Mouse (Mus musculus) midbrain, embryonic 16.5 days (tissue): ENCODE measurements at regions not wholly inside any gene's neighbourhood (a gene's known extent, or its start where the extent isn't known, plus 50 kb on each side); places are given as distances from the start of the nearest gene placed in this dataset.

Source experiments
- ATAC-seq: fragments of 200-750 bp; cut with Nextera tagmentation; 2 replicates; pipeline ENCODE4 v1.8.0; 2017; ENCODE audit warnings: moderate TSS enrichment
- H3K27ac ChIP-seq: fragments of 300-500 bp; sonication (generic); 2 replicates; pipeline ENCODE4 v1.5.1; 2014; ENCODE audit warnings: mild to moderate bottlenecking, low read length, mixed read lengths
- H3K27me3 ChIP-seq: fragments of 300-500 bp; sonication (generic); 2 replicates; pipeline ENCODE4 v1.6.1; 2014; ENCODE audit warnings: low read depth, low read length, mixed read lengths; ENCODE audit not compliant: control insufficient read depth, insufficient read depth
- H3K36me3 ChIP-seq: fragments of 300-500 bp; sonication (generic); 2 replicates; pipeline ENCODE4 v1.6.1; 2014; ENCODE audit warnings: mild to moderate bottlenecking, low read length, moderate library complexity, mixed read lengths; ENCODE audit not compliant: control insufficient read depth, insufficient read depth
- H3K4me1 ChIP-seq: fragments of 300-500 bp; sonication (generic); 2 replicates; pipeline ENCODE4 v1.6.1; 2014; ENCODE audit warnings: mild to moderate bottlenecking, low read length, mixed read lengths; ENCODE audit not compliant: control insufficient read depth, insufficient read depth
- H3K4me2 ChIP-seq: fragments of 300-500 bp; sonication (generic); 2 replicates; pipeline ENCODE4 v1.6.1; 2014; ENCODE audit warnings: mild to moderate bottlenecking, low read length, mixed read lengths
- H3K4me3 ChIP-seq: fragments of 300-500 bp; sonication (generic); 2 replicates; pipeline ENCODE4 v1.5.1; 2014; ENCODE audit warnings: low read depth, mild to moderate bottlenecking, low read length, moderate library complexity, mixed read lengths
- H3K9ac ChIP-seq: fragments of 300-500 bp; sonication (generic); 2 replicates; pipeline ENCODE4 v1.6.1; 2014; ENCODE audit warnings: low read depth, low read length, mixed read lengths
- H3K9me3 ChIP-seq: fragments of 300-500 bp; sonication (generic); replicated peaks from 2 replicates; pipeline ENCODE4 v1.6.1; 2014; ENCODE audit warnings: mild to moderate bottlenecking, low read length, mixed read lengths; ENCODE audit not compliant: control insufficient read depth, poor library complexity, severe bottlenecking
- WGBS: fragments of 180-500 bp; shearing (Covaris S2); extraction: QIAGEN DNeasy Blood & Tissue Kit; methylation state at CpG from one replicate; pipeline ENCODE4 v1.1.7; 2014; 5-methylcytosine and 5-hydroxymethylcytosine counted together

GRCm38 (mm10) chr5:133601241-133601739, 498.2 kb upstream of the Castor2 start:
- no peaks in the 10 kb centered on the region for H3K4me1 ChIP-seq
- H3K36me3 ChIP-seq, result no peaks in the 10 kb centered on the region
- H3K9ac ChIP-seq, result no peak overlapping the region
- H3K4me2 ChIP-seq, result no peak overlapping the region
- H3K4me3 ChIP-seq, result no peak overlapping the region
- H3K27ac ChIP-seq, result no peak overlapping the region
- no peak for ATAC-seq
- peaks cover 1% of the 10 kb centered on the region for H3K9me3 ChIP-seq
- 67% methylated on average over 8 of the region's 8 CpGs for WGBS
- no peaks in the 10 kb centered on the region for H3K27me3 ChIP-seq

- peaks cover 3% of the 10 kb centered on the region for H3K9me3 ChIP-seq
- 44% methylated on average over 5 of the region's 5 CpGs for WGBS
- H3K27ac ChIP-seq, result no peak overlapping the region
- H3K27me3 ChIP-seq, result no peaks in the 10 kb centered on the region
- no peak overlapping the region for H3K4me3 ChIP-seq
- no peaks in the 10 kb centered on the region for H3K36me3 ChIP-seq
- H3K4me1 ChIP-seq, result no peaks in the 10 kb centered on the region
- H3K4me2 ChIP-seq, result no peak overlapping the region
- ATAC-seq, result no peak
- H3K9ac ChIP-seq, result no peak overlapping the region
These were observed 498.9 kb upstream of the Castor2 start for GRCm38 (mm10) chr5:133600630-133601029.

- H3K9me3 ChIP-seq, result peaks cover 3% of the 10 kb centered on the region
- H3K4me3 ChIP-seq, result no peak overlapping the region
- H3K4me1 ChIP-seq, result no peaks in the 10 kb centered on the region
- no peaks in the 10 kb centered on the region for H3K36me3 ChIP-seq
- 63% methylated on average over 3 of the region's 3 CpGs for WGBS
- H3K4me2 ChIP-seq, result no peak overlapping the region
- H3K27me3 ChIP-seq, result no peaks in the 10 kb centered on the region
- no peak overlapping the region for H3K27ac ChIP-seq
- no peak for ATAC-seq
- H3K9ac ChIP-seq, result no peak overlapping the region
These were observed 501.4 kb upstream of the Castor2 start for GRCm38 (mm10) chr5:133598105-133598504.

GRCm38 (mm10) chr5:133586492-133586891, 513.0 kb upstream of the Castor2 start:
- Histone ChIP-seq H3K4me1 (no peaks in the 10 kb centered on the region), H3K27me3 (no peaks in the 10 kb centered on the region), H3K36me3 (no peaks in the 10 kb centered on the region), H3K9me3 (no peaks in the 10 kb centered on the region), H3K9ac (no peak overlapping the region), H3K27ac (no peak overlapping the region), H3K4me3 (no peak overlapping the region), H3K4me2 (no peak overlapping the region)
- ATAC-seq, result no peak

GRCm38 (mm10) chr5:133585181-133585580, 514.3 kb upstream of the Castor2 start:
- ATAC-seq, result no peak
- Histone ChIP-seq H3K4me1 (no peaks in the 10 kb centered on the region), H3K4me2 (no peak overlapping the region), H3K9me3 (no peaks in the 10 kb centered on the region), H3K9ac (no peak overlapping the region), H3K36me3 (no peaks in the 10 kb centered on the region), H3K4me3 (no peak overlapping the region), H3K27me3 (no peaks in the 10 kb centered on the region), H3K27ac (no peak overlapping the region)
- WGBS, result 30% methylated on average over 3 of the region's 3 CpGs

GRCm38 (mm10) chr5:133576595-133576994, 522.9 kb upstream of the Castor2 start:
- no peaks in the 10 kb centered on the region for H3K27me3 ChIP-seq
- H3K27ac ChIP-seq, result no peak overlapping the region
- no peak for ATAC-seq
- 63% methylated on average over 6 of the region's 6 CpGs for whole genome bisulfite sequencing
- no peaks in the 10 kb centered on the region for H3K4me1 ChIP-seq
- H3K4me2 ChIP-seq, result no peak overlapping the region
- no peak overlapping the region for H3K9ac ChIP-seq
- no peaks in the 10 kb centered on the region for H3K9me3 ChIP-seq
- H3K36me3 ChIP-seq, result no peaks in the 10 kb centered on the region
- no peak overlapping the region for H3K4me3 ChIP-seq

GRCm38 (mm10) chr5:133569096-133569495, 530.4 kb upstream of the Castor2 start:
- no peak overlapping the region for H3K4me2 ChIP-seq
- no peaks in the 10 kb centered on the region; the same call in 1 of the 2 replicates for H3K27me3 ChIP-seq
- H3K27ac ChIP-seq, result no peak overlapping the region
- no peaks in the 10 kb centered on the region for H3K36me3 ChIP-seq
- no peaks in the 10 kb centered on the region for H3K4me1 ChIP-seq
- H3K9me3 ChIP-seq, result no peaks in the 10 kb centered on the region
- no peak for ATAC-seq
- 93% methylated on average over 2 of the region's 2 CpGs for WGBS
- no peak overlapping the region for H3K4me3 ChIP-seq
- H3K9ac ChIP-seq, result no peak overlapping the region

- H3K4me2 ChIP-seq, result no peak overlapping the region
- no peak overlapping the region for H3K27ac ChIP-seq
- H3K27me3 ChIP-seq, result no peaks in the 10 kb centered on the region; the same call in 1 of the 2 replicates
- WGBS, result 72% methylated on average over 4 of the region's 4 CpGs
- no peak overlapping the region for H3K4me3 ChIP-seq
- no peaks in the 10 kb centered on the region for H3K9me3 ChIP-seq
- no peaks in the 10 kb centered on the region for H3K4me1 ChIP-seq
- no peak for ATAC-seq
- no peaks in the 10 kb centered on the region for H3K36me3 ChIP-seq
- H3K9ac ChIP-seq, result no peak overlapping the region
These were observed 533.0 kb upstream of the Castor2 start for GRCm38 (mm10) chr5:133566506-133566905.

GRCm38 (mm10) chr5:133550657-133551056, 548.9 kb upstream of the Castor2 start:
- WGBS, result 86% methylated on average over 7 of the region's 7 CpGs
- no peak overlapping the region for H3K9ac ChIP-seq
- no peak overlapping the region for H3K4me3 ChIP-seq
- no peak for ATAC-seq
- H3K27ac ChIP-seq, result no peak overlapping the region
- no peaks in the 10 kb centered on the region for H3K4me1 ChIP-seq
- no peaks in the 10 kb centered on the region for H3K27me3 ChIP-seq
- no peak overlapping the region for H3K4me2 ChIP-seq
- no peaks in the 10 kb centered on the region for H3K9me3 ChIP-seq
- no peaks in the 10 kb centered on the region for H3K36me3 ChIP-seq

GRCm38 (mm10) chr5:133542217-133542616, 557.3 kb upstream of the Castor2 start:
- Histone ChIP-seq H3K9me3 (no peaks in the 10 kb centered on the region), H3K27me3 (no peaks in the 10 kb centered on the region), H3K4me1 (no peaks in the 10 kb centered on the region; the same call in 1 of the 2 replicates), H3K9ac (no peak overlapping the region), H3K4me3 (no peak overlapping the region), H3K27ac (no peak overlapping the region), H3K36me3 (no peaks in the 10 kb centered on the region), H3K4me2 (no peak overlapping the region)
- no peak for ATAC-seq
